8 mouse cellular contexts compared by ENCODE assay signal in genomic region chr5:75143092-75143491, GRCm38 (mm10). TPM values are rescaled to one million over a fixed set of nuclear protein-coding genes. Genes with fewer than 3 reads are reported as not detected.
DNase-seq lines count a peak whose midpoint lies in the region; ATAC-seq and TF ChIP-seq lines count a peak whose summit lies in the region.

No protein-coding gene starts in this region.

- H3K9me3 ChIP-seq in forebrain, embryonic 16.5 days (ENCODE audit: control insufficient read depth, low read length), result no peaks in the 10 kb centered on the region
- H3K9me3 ChIP-seq in hindbrain, embryonic 16.5 days (ENCODE audit: control insufficient read depth, low read length), result no peaks in the 10 kb centered on the region
- no peaks in the 10 kb centered on the region for H3K9me3 ChIP-seq in limb, embryonic 12.5 days
- H3K9me3 ChIP-seq in midbrain, embryonic 12.5 days, result no peaks in the 10 kb centered on the region

- H3K27me3 ChIP-seq in forebrain, embryonic 16.5 days (replicated peaks; ENCODE audit: control insufficient read depth, insufficient read depth, low read length), result peaks cover 29% of the 10 kb centered on the region
- H3K27me3 ChIP-seq in hindbrain, embryonic 16.5 days (replicated peaks; ENCODE audit: control insufficient read depth, insufficient read depth, low read length), result peaks cover 27% of the 10 kb centered on the region
- H3K27me3 ChIP-seq in limb, embryonic 12.5 days, result no peaks in the 10 kb centered on the region
- peaks cover 81% of the 10 kb centered on the region for H3K27me3 ChIP-seq in midbrain, embryonic 12.5 days
- H3K27me3 ChIP-seq in testis, adult 2 months (ENCODE audit: control insufficient read depth, insufficient read depth, low read length), result no peaks in the 10 kb centered on the region

- H3K27ac ChIP-seq in bone marrow macrophage, adult 2 months (ENCODE audit: insufficient read depth, low read depth, low read length), result no peak overlapping the region
- H3K27ac ChIP-seq in forebrain, embryonic 16.5 days (ENCODE audit: low read length), result no peak overlapping the region
- no peak overlapping the region for H3K27ac ChIP-seq in hindbrain, embryonic 16.5 days (ENCODE audit: low read depth, low read length)
- no peak overlapping the region for H3K27ac ChIP-seq in limb, embryonic 12.5 days
- H3K27ac ChIP-seq in midbrain, embryonic 12.5 days (replicated peaks), result no peak overlapping the region
- no peak overlapping the region for H3K27ac ChIP-seq in testis, adult 2 months (ENCODE audit: control insufficient read depth, insufficient read depth, low read depth, low read length)

- no peak overlapping the region for H3K9ac ChIP-seq in forebrain, embryonic 16.5 days (replicated peaks; ENCODE audit: low read depth, low read length)
- H3K9ac ChIP-seq in hindbrain, embryonic 16.5 days (ENCODE audit: low read depth, low read length), result peak overlapping the region; percentile 44
- peak overlapping the region; percentile 53 for H3K9ac ChIP-seq in limb, embryonic 12.5 days (replicated peaks)
- no peak overlapping the region; the same call in 1 of the 2 replicates for H3K9ac ChIP-seq in midbrain, embryonic 12.5 days (replicated peaks)

- H3K4me3 ChIP-seq in bone marrow macrophage, adult 2 months (ENCODE audit: insufficient read depth, low read length), result peak overlapping the region; percentile 22; the same call in 1 of the 2 replicates
- no peak overlapping the region for H3K4me3 ChIP-seq in forebrain, embryonic 16.5 days (replicated peaks; ENCODE audit: low read length)
- peak overlapping the region; percentile 33 for H3K4me3 ChIP-seq in hindbrain, embryonic 16.5 days (ENCODE audit: low read length)
- peak overlapping the region; percentile 34 for H3K4me3 ChIP-seq in limb, embryonic 12.5 days (replicated peaks)
- peak overlapping the region; percentile 8; the same call in 1 of the 2 replicates for H3K4me3 ChIP-seq in midbrain, embryonic 12.5 days
- H3K4me3 ChIP-seq in testis, adult 2 months (ENCODE audit: control insufficient read depth, low read depth, low read length), result peak overlapping the region; percentile 27; the same call in 1 of the 2 replicates

- WGBS in forebrain, embryonic 16.5 days, result 5% methylated on average over 14 of the region's 14 CpGs
- 2% methylated on average over 14 of the region's 14 CpGs for WGBS in hindbrain, embryonic 16.5 days
- WGBS in limb, embryonic 12.5 days, result 2% methylated on average over 14 of the region's 14 CpGs
- 5% methylated on average over 14 of the region's 14 CpGs for whole genome bisulfite sequencing in midbrain, embryonic 12.5 days

- H3K4me1 ChIP-seq in bone marrow macrophage, adult 2 months (ENCODE audit: control insufficient read depth, insufficient read depth, low read length), result 0 out of 2 replicates have a peak, but pooled peaks cover 3% of the 10 kb centered on the region
- H3K4me1 ChIP-seq in forebrain, embryonic 16.5 days (replicated peaks; ENCODE audit: control insufficient read depth, insufficient read depth, low read length), result no peaks in the 10 kb centered on the region; the same call in 1 of the 2 replicates
- H3K4me1 ChIP-seq in hindbrain, embryonic 16.5 days (ENCODE audit: control insufficient read depth, insufficient read depth, low read depth, low read length), result peaks cover 4% of the 10 kb centered on the region
- H3K4me1 ChIP-seq in limb, embryonic 12.5 days (replicated peaks), result peaks cover 24% of the 10 kb centered on the region
- peaks cover 3% of the 10 kb centered on the region; the same call in 1 of the 2 replicates for H3K4me1 ChIP-seq in midbrain, embryonic 12.5 days
- H3K4me1 ChIP-seq in testis, adult 2 months (ENCODE audit: control insufficient read depth, insufficient read depth, low read length), result peaks cover under 1% of the 10 kb centered on the region

- H3K36me3 ChIP-seq in forebrain, embryonic 16.5 days (ENCODE audit: control insufficient read depth, insufficient read depth), result no peaks in the 10 kb centered on the region
- no peaks in the 10 kb centered on the region for H3K36me3 ChIP-seq in hindbrain, embryonic 16.5 days (ENCODE audit: control insufficient read depth, insufficient read depth, low read length)
- no peaks in the 10 kb centered on the region for H3K36me3 ChIP-seq in limb, embryonic 12.5 days
- H3K36me3 ChIP-seq in midbrain, embryonic 12.5 days, result no peaks in the 10 kb centered on the region
- no peaks in the 10 kb centered on the region for H3K36me3 ChIP-seq in testis, adult 2 months (ENCODE audit: control insufficient read depth, insufficient read depth, low read length)

- peak; percentile 32 for DNase-seq in ovary, postnatal 36 days (ENCODE audit: low spot score)
- DNase-seq in ovary, postnatal 10 days (ENCODE audit: low spot score), result no peak

- H3K4me2 ChIP-seq in forebrain, embryonic 16.5 days (ENCODE audit: low read length), result peak overlapping the region; percentile 45
- H3K4me2 ChIP-seq in hindbrain, embryonic 16.5 days (ENCODE audit: low read length), result peak overlapping the region; percentile 65
- H3K4me2 ChIP-seq in limb, embryonic 12.5 days, result peak overlapping the region; percentile 62
- peak overlapping the region; percentile 44 for H3K4me2 ChIP-seq in midbrain, embryonic 12.5 days (replicated peaks)

- no peak for TF ChIP-seq POLR2A in bone marrow macrophage, adult 2 months (IDR thresholded peaks at IDR 0.05; ENCODE audit: borderline replicate concordance, low read depth, low read length)
- TF ChIP-seq POLR2A in testis, adult 2 months (IDR thresholded peaks at IDR 0.05; ENCODE audit: control insufficient read depth, low read depth, low read length), result no peak

- TF ChIP-seq CTCF in bone marrow macrophage, adult 2 months (IDR thresholded peaks at IDR 0.05; ENCODE audit: low read depth, low read length), result peak; percentile 60
- no peak; the same call in 1 of the 2 replicates for TF ChIP-seq CTCF in testis, adult 2 months (IDR thresholded peaks at IDR 0.05; ENCODE audit: control insufficient read depth, insufficient read depth, insufficient replicate concordance, low read depth, low read length)

- ATAC-seq in forebrain, embryonic 16.5 days, result peak; percentile 52; the same call in 1 of the 2 replicates
- peak; percentile 67 for ATAC-seq in hindbrain, embryonic 16.5 days
- ATAC-seq in limb, embryonic 12.5 days (ENCODE audit: insufficient number of reproducible peaks, insufficient read depth, low FRiP score, low TSS enrichment, low read depth), result no peak; the same call in 1 of the 2 replicates
- no peak for ATAC-seq in midbrain, embryonic 12.5 days (ENCODE audit: low FRiP score, low read depth)

RNA-seq across cellular contexts. Expression of gene Pdgfra, which starts 9.0 kb away (rescaled TPM):
- 0.23 and 0.27 TPM in 2 replicates for polyA plus RNA-seq in bone marrow macrophage, adult 2 months (2012; ENCODE audit: insufficient read depth, insufficient read length, missing spikeins)
- polyA plus RNA-seq in forebrain, embryonic 16.5 days (2015; fragmentation: Nextera tagmentation; extraction: Ambion mirVana), result 11.3 and 12.1 TPM in 2 replicates
- polyA plus RNA-seq in hindbrain, embryonic 16.5 days (2015; fragmentation: Nextera tagmentation; extraction: Ambion mirVana), result 20.8 and 22.1 TPM in 2 replicates
- polyA plus RNA-seq in limb, embryonic 12.5 days (2016; fragmentation: Nextera tagmentation; extraction: Ambion mirVana), result 148 and 159 TPM in 2 replicates
- 15.7 and 23.2 TPM in 2 replicates for polyA plus RNA-seq in midbrain, embryonic 12.5 days (2016; fragmentation: Nextera tagmentation; extraction: Ambion mirVana)
- polyA plus RNA-seq in testis, adult 2 months (2012; rRNA removed), result 3.9 TPM in 2 replicates

Comparison
In these comparisons a context has a peak if more than half of its experiments do, and no peak if none do; other contexts are left out.
1. ATAC-seq: peak in forebrain, embryonic 16.5 days (single experiment) and hindbrain, embryonic 16.5 days (single experiment); none in limb, embryonic 12.5 days (single experiment) and midbrain, embryonic 12.5 days (single experiment).
2. H3K9ac ChIP-seq: peak in hindbrain, embryonic 16.5 days (single experiment) and limb, embryonic 12.5 days (single experiment); none in forebrain, embryonic 16.5 days (single experiment) and midbrain, embryonic 12.5 days (single experiment).
3. Peak in every context shown above with its lines, with median percentiles within 50 percentile points of each other: H3K4me2 ChIP-seq.